Mouse (Mus musculus): Measurements from ENCODE around the gene Nmt2.

GRCm38 (mm10) chr2:3277502-3277901, 6.5 kb upstream of the Nmt2 start:
- TF ChIP-seq POLR2A (IDR thresholded peaks at IDR 0.05; ENCODE audit: borderline replicate concordance, extremely low read depth, insufficient read depth, insufficient read length, poor library complexity, severe bottlenecking) (no peak), CTCF (IDR thresholded peaks at IDR 0.05; ENCODE audit: borderline replicate concordance, extremely low read depth, insufficient read depth, insufficient read length) (no peak)
